Mouse (Mus musculus): Measurements from ENCODE around the gene Krt19. TPM values are rescaled to one million over a fixed set of nuclear protein-coding genes. Genes with fewer than 3 reads are reported as not detected.

The Krt19 gene
- polyA plus RNA-seq, 1 experiment from 2014 or later, result 1.2 TPM

GRCm38 (mm10) chr11:100157331-100157730 lies 8.9 kb upstream of the Krt19 start:
- Histone ChIP-seq H3K9ac (no peak overlapping the region), H3K4me1 (replicated peaks) (no peaks in the 10 kb centered on the region), H3K27ac (no peak overlapping the region), H3K4me2 (no peak overlapping the region), H3K4me3 (no peak overlapping the region), H3K27me3 (no peaks in the 10 kb centered on the region), H3K9me3 (no peaks in the 10 kb centered on the region), H3K36me3 (no peaks in the 10 kb centered on the region)
- WGBS, result 86% methylated on average over 3 of the region's 3 CpGs
- ATAC-seq (ENCODE audit: low FRiP score), result no peak

- H3K36me3 ChIP-seq, result no peaks in the 10 kb centered on the region
- no peaks in the 10 kb centered on the region for H3K9me3 ChIP-seq
- WGBS, result 78% methylated on average over 8 of the region's 8 CpGs
- H3K4me2 ChIP-seq, result no peak overlapping the region
- no peak overlapping the region for H3K4me3 ChIP-seq
- no peak for ATAC-seq (ENCODE audit: low FRiP score)
- no peak overlapping the region for H3K27ac ChIP-seq
- H3K9ac ChIP-seq, result no peak overlapping the region
- no peaks in the 10 kb centered on the region for H3K4me1 ChIP-seq (replicated peaks)
- H3K27me3 ChIP-seq, result no peaks in the 10 kb centered on the region
Measured at GRCm38 (mm10) chr11:100155497-100156255, 7.2 kb upstream of the Krt19 start.

- H3K36me3 ChIP-seq, result no peaks in the 10 kb centered on the region
- peaks cover 46% of the 10 kb centered on the region for H3K27me3 ChIP-seq
- no peak for ATAC-seq (ENCODE audit: low FRiP score)
- no peak overlapping the region for H3K9ac ChIP-seq
- no peak overlapping the region for H3K4me2 ChIP-seq
- 80% methylated on average over 5 of the region's 5 CpGs for WGBS
- peaks cover 11% of the 10 kb centered on the region for H3K4me1 ChIP-seq (replicated peaks)
- H3K9me3 ChIP-seq, result no peaks in the 10 kb centered on the region
- no peak overlapping the region for H3K27ac ChIP-seq
- no peak overlapping the region for H3K4me3 ChIP-seq
Measured at GRCm38 (mm10) chr11:100147566-100148353, 705 bp downstream of the Krt19 start.

- peak overlapping the region; percentile 27 for H3K4me3 ChIP-seq
- H3K27ac ChIP-seq, result no peak overlapping the region
- peaks cover 50% of the 10 kb centered on the region for H3K27me3 ChIP-seq
- H3K4me1 ChIP-seq (replicated peaks), result peaks cover 11% of the 10 kb centered on the region
- 7% methylated on average over 13 of the region's 13 CpGs for WGBS
- no peak for ATAC-seq (ENCODE audit: low FRiP score)
- no peaks in the 10 kb centered on the region for H3K9me3 ChIP-seq
- no peaks in the 10 kb centered on the region for H3K36me3 ChIP-seq
- no peak overlapping the region for H3K9ac ChIP-seq
- peak overlapping the region; percentile 51 for H3K4me2 ChIP-seq
Measured at GRCm38 (mm10) chr11:100145858-100146560, 2.5 kb downstream of the Krt19 start.

- Histone ChIP-seq H3K9me3 (no peaks in the 10 kb centered on the region), H3K27me3 (peaks cover 50% of the 10 kb centered on the region), H3K27ac (no peak overlapping the region), H3K36me3 (no peaks in the 10 kb centered on the region), H3K4me1 (replicated peaks) (peaks cover 11% of the 10 kb centered on the region), H3K4me2 (peak overlapping the region; percentile 51), H3K9ac (no peak overlapping the region; the same call in 1 of the 2 replicates), H3K4me3 (peak overlapping the region; percentile 27)
- no peak for ATAC-seq (ENCODE audit: low FRiP score)
- WGBS, result 2% methylated on average over 20 of the region's 20 CpGs
Measured at GRCm38 (mm10) chr11:100145104-100145503, 3.4 kb downstream of the Krt19 start.

- 86% methylated on average over 21 of the region's 21 CpGs for WGBS
- no peak overlapping the region for H3K4me2 ChIP-seq
- no peak overlapping the region for H3K27ac ChIP-seq
- no peak overlapping the region for H3K9ac ChIP-seq
- no peak overlapping the region for H3K4me3 ChIP-seq
- H3K36me3 ChIP-seq, result no peaks in the 10 kb centered on the region
- H3K9me3 ChIP-seq, result no peaks in the 10 kb centered on the region
- ATAC-seq (ENCODE audit: low FRiP score), result no peak
- H3K27me3 ChIP-seq, result peaks cover 34% of the 10 kb centered on the region
- peaks cover 28% of the 10 kb centered on the region for H3K4me1 ChIP-seq (replicated peaks)
Measured at GRCm38 (mm10) chr11:100140966-100141365, 7.5 kb downstream of the Krt19 start.

GRCm38 (mm10) chr11:100139391-100139790 lies 9.1 kb downstream of the Krt19 start:
- H3K36me3 ChIP-seq, result no peaks in the 10 kb centered on the region
- WGBS, result 76% methylated on average over 2 of the region's 2 CpGs
- no peak for ATAC-seq (ENCODE audit: low FRiP score)
- peaks cover 17% of the 10 kb centered on the region for H3K4me1 ChIP-seq (replicated peaks)
- H3K4me2 ChIP-seq, result no peak overlapping the region
- no peak overlapping the region for H3K27ac ChIP-seq
- H3K9ac ChIP-seq, result no peak overlapping the region
- peaks cover 18% of the 10 kb centered on the region for H3K27me3 ChIP-seq
- no peaks in the 10 kb centered on the region for H3K9me3 ChIP-seq
- no peak overlapping the region for H3K4me3 ChIP-seq

- H3K4me3 ChIP-seq, result no peak overlapping the region
- H3K4me2 ChIP-seq, result no peak overlapping the region
- no peak for ATAC-seq (ENCODE audit: low FRiP score)
- no peaks in the 10 kb centered on the region for H3K9me3 ChIP-seq
- H3K27ac ChIP-seq, result no peak overlapping the region
- no peaks in the 10 kb centered on the region for H3K36me3 ChIP-seq
- H3K27me3 ChIP-seq, result peaks cover 17% of the 10 kb centered on the region
- H3K4me1 ChIP-seq (replicated peaks), result peaks cover 17% of the 10 kb centered on the region
- WGBS, result 58% methylated on average over 7 of the region's 7 CpGs
- no peak overlapping the region for H3K9ac ChIP-seq
Measured at GRCm38 (mm10) chr11:100138809-100139208, 9.7 kb downstream of the Krt19 start.

- no peak overlapping the region for H3K9ac ChIP-seq
- no peak overlapping the region for H3K4me2 ChIP-seq
- no peaks in the 10 kb centered on the region for H3K9me3 ChIP-seq
- H3K27ac ChIP-seq, result no peak overlapping the region
- no peak for ATAC-seq (ENCODE audit: low FRiP score)
- peaks cover 17% of the 10 kb centered on the region for H3K4me1 ChIP-seq (replicated peaks)
- WGBS, result 34% methylated on average over 5 of the region's 5 CpGs
- H3K4me3 ChIP-seq, result no peak overlapping the region
- no peaks in the 10 kb centered on the region for H3K36me3 ChIP-seq
- H3K27me3 ChIP-seq, result peaks cover 15% of the 10 kb centered on the region; the same call in 1 of the 2 replicates
Measured at GRCm38 (mm10) chr11:100137693-100138092, 10.8 kb downstream of the Krt19 start.

- peaks cover 11% of the 10 kb centered on the region; the same call in 1 of the 2 replicates for H3K27me3 ChIP-seq
- H3K27ac ChIP-seq, result no peak overlapping the region
- H3K4me1 ChIP-seq (replicated peaks), result peaks cover 17% of the 10 kb centered on the region
- H3K4me3 ChIP-seq, result no peak overlapping the region
- H3K4me2 ChIP-seq, result no peak overlapping the region
- H3K9ac ChIP-seq, result no peak overlapping the region
- H3K9me3 ChIP-seq, result no peaks in the 10 kb centered on the region
- no peak for ATAC-seq (ENCODE audit: low FRiP score)
- WGBS, result 29% methylated on average over 5 of the region's 5 CpGs
- no peaks in the 10 kb centered on the region for H3K36me3 ChIP-seq
Measured at GRCm38 (mm10) chr11:100136559-100136958, 11.9 kb downstream of the Krt19 start.

- H3K27me3 ChIP-seq, result peaks cover 13% of the 10 kb centered on the region; the same call in 1 of the 2 replicates
- H3K9ac ChIP-seq, result no peak within 1 kb of the TSS
- H3K4me3 ChIP-seq, result no peak within 1 kb of the TSS
- peaks cover 17% of the 10 kb centered on the region for H3K4me1 ChIP-seq (replicated peaks)
- no peaks in the 10 kb centered on the region for H3K36me3 ChIP-seq
- ATAC-seq (ENCODE audit: low FRiP score), result no peak
- H3K27ac ChIP-seq, result no peak within 1 kb of the TSS
- WGBS, result 68% methylated on average over 7 of the region's 7 CpGs
- H3K9me3 ChIP-seq, result no peaks in the 10 kb centered on the region
- no peak within 1 kb of the TSS for H3K4me2 ChIP-seq
Measured at GRCm38 (mm10) chr11:100135731-100136130, 12.7 kb downstream of the Krt19 start, which contains the start of gene Krt15. Krt15 (minus strand) TSS chr11:100135928.

- no peak overlapping the region for H3K4me3 ChIP-seq
- H3K4me1 ChIP-seq (replicated peaks), result no peaks in the 10 kb centered on the region
- H3K4me2 ChIP-seq, result no peak overlapping the region
- WGBS, result 75% methylated on average over 7 of the region's 7 CpGs
- H3K36me3 ChIP-seq, result no peaks in the 10 kb centered on the region
- H3K27me3 ChIP-seq, result no peaks in the 10 kb centered on the region
- no peak for ATAC-seq (ENCODE audit: low FRiP score)
- no peaks in the 10 kb centered on the region for H3K9me3 ChIP-seq
- no peak overlapping the region for H3K9ac ChIP-seq
- H3K27ac ChIP-seq, result no peak overlapping the region
Measured at GRCm38 (mm10) chr11:100124901-100125300, 23.6 kb downstream of the Krt19 start.
